ENCODE assay signal across 8 mouse cellular contexts in the genomic region with DNA sequence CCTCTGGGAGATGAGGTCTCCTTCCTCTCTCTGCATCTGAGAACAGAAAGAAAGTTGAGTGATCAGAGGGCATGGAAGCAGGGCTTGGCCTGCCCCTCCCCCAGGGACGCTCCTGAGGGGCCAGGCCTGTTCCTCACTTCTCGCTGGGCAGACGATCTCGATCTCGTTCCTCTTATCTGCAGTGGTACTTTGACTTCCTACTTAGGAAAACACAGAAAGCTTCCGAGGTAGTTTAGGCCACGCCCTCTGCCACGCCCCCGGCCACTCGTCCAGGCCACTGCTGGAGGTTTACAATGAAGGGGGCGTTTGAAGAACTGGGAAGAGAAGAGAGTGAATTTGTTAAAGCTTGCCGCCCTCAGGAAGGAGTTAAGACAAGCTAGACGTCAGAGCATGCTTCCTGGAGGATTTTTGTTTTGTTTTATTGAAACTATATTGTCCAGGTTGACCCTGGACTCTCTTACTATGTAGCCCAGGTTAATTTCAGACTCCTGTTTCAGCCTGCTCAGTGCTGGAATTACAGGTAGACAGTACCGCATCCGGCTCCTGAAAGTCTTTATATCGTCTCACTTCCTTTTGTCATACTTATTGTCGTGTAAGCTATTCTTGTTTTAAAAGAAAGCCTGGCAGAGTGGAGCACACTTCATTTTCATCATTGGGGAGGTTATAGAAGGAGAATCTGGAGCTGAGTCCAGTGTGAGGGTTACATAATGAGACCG. TPM values are rescaled to one million over a fixed set of nuclear protein-coding genes. Genes with fewer than 3 reads are reported as not detected.
DNase-seq lines count a peak whose midpoint lies in the region; ATAC-seq and TF ChIP-seq lines count a peak whose summit lies in the region.

No protein-coding gene starts in this region.

- no peaks in the 10 kb centered on the region for H3K9me3 ChIP-seq in ES-E14 (ENCODE audit: control insufficient read depth, insufficient read depth, low read depth, low read length)
- no peaks in the 10 kb centered on the region for H3K9me3 ChIP-seq in liver, postnatal 0 days (ENCODE audit: low read length)

- peaks cover 0 to 3% of the 10 kb centered on the region in 2 experiments; a peak in 2 of 4 replicates for H3K4me1 ChIP-seq in ES-E14 (ENCODE audit: control insufficient read depth in 2 of 2, insufficient read depth in 2 of 2, low read length in 2 of 2, poor library complexity in 1 of 2)
- no peaks in the 10 kb centered on the region for H3K4me1 ChIP-seq in bone marrow, adult 2 months (ENCODE audit: control insufficient read depth, insufficient read depth, low read length)
- H3K4me1 ChIP-seq in liver, postnatal 0 days (ENCODE audit: insufficient read depth) = peaks cover 31% of the 10 kb centered on the region

- peak; percentile 58 for ATAC-seq in inflammation-experienced regulatory T-cells, adult 6 months
- ATAC-seq in liver, postnatal 0 days = peak; percentile 43
- ATAC-seq in frontal cortex, adult (ENCODE audit: low TSS enrichment) = no peak

- H3K4me3 ChIP-seq in ES-E14 (ENCODE audit: insufficient read depth in 1 of 2, low read depth in 1 of 2, low read length in 2 of 2, poor library complexity in 1 of 2, severe bottlenecking in 1 of 2) = no peak overlapping the region
- H3K4me3 ChIP-seq in bone marrow, adult 2 months (replicated peaks; ENCODE audit: control insufficient read depth, low read depth, low read length) = no peak overlapping the region
- peak overlapping the region; percentile 7; the same call in 1 of the 2 replicates for H3K4me3 ChIP-seq in liver, postnatal 0 days (ENCODE audit: low read depth, low read length)

- WGBS in bone marrow, adult 2 months = 19% methylated on average over 18 of the region's 18 CpGs
- 13% methylated on average over 18 of the region's 18 CpGs for WGBS in liver, postnatal 0 days (ENCODE audit: insufficient replicate concordance)

- H3K27me3 ChIP-seq in liver, postnatal 0 days (ENCODE audit: insufficient read depth, low read length) = no peaks in the 10 kb centered on the region

- peak; percentile 69 for DNase-seq in ES-E14 (ENCODE audit: low read depth, low spot score)
- DNase-seq in gastrocnemius, postnatal 14 days = peak; percentile 41
- peak; percentile 80 for DNase-seq in liver, postnatal 0 days
- peak; percentile 58 for DNase-seq in neural tube, embryonic 10.5 days (ENCODE audit: extremely low spot score, low spot score)
- DNase-seq in yolk sac, embryonic 10.5 days (ENCODE audit: low spot score) = peak; percentile 88

- H3K27ac ChIP-seq in ES-E14 (ENCODE audit: insufficient read depth, low read depth, low read length, poor library complexity, severe bottlenecking) = no peak overlapping the region
- H3K27ac ChIP-seq in bone marrow, adult 2 months (ENCODE audit: control insufficient read depth, insufficient read depth, low read depth, low read length, poor library complexity) = peak overlapping the region; percentile 3; the same call in 1 of the 2 replicates
- H3K27ac ChIP-seq in liver, postnatal 0 days (ENCODE audit: low read depth) = no peak overlapping the region

- no peaks in the 10 kb centered on the region for H3K36me3 ChIP-seq in ES-E14 (ENCODE audit: control insufficient read depth, insufficient read depth, low read length, poor library complexity, severe bottlenecking)
- H3K36me3 ChIP-seq in liver, postnatal 0 days (replicated peaks; ENCODE audit: insufficient read depth, low read length) = 0 out of 2 replicates have a peak, but pooled peaks cover 2% of the 10 kb centered on the region

- no peak overlapping the region for H3K9ac ChIP-seq in ES-E14 (ENCODE audit: insufficient read depth, low read depth, low read length, poor library complexity, severe bottlenecking)
- H3K9ac ChIP-seq in liver, postnatal 0 days (replicated peaks) = no peak overlapping the region

- TF ChIP-seq EP300 in liver, postnatal 0 days (IDR thresholded peaks at IDR 0.05; ENCODE audit: low read depth) = no peak

- intact Hi-C loops in gastrocnemius, postnatal 14 days (cut with DNase I; ENCODE audit: low total_unique reads) = no loop called here

- in situ Hi-C loops in ES-E14 (cut with MboI; ENCODE audit: low sequenced_read_pairs in 2 of 2, unreplicated experiment in 2 of 2) = no loop called here

- TF ChIP-seq POLR2A in bone marrow, adult 2 months (IDR thresholded peaks at IDR 0.05; ENCODE audit: borderline replicate concordance, control insufficient read depth, low read depth, low read length) = no peak

- H3K4me2 ChIP-seq in liver, postnatal 0 days (ENCODE audit: low read depth, low read length) = peak overlapping the region; percentile 59

- no peak for TF ChIP-seq CTCF in bone marrow, adult 2 months (IDR thresholded peaks at IDR 0.05; ENCODE audit: control insufficient read depth, insufficient read depth, low read length)
- no peak for TF ChIP-seq CTCF in liver, postnatal 0 days (IDR thresholded peaks at IDR 0.05; ENCODE audit: low read depth)

TF ChIP-seq in ES-E14, 5 proteins besides CTCF, POLR2A, EP300 and RAD21:
- TF ChIP-seq ZNF384 (IDR thresholded peaks at IDR 0.05; ENCODE audit: low read depth, low read length) = no peak
- TF ChIP-seq CHD2 (IDR thresholded peaks at IDR 0.05; ENCODE audit: low read depth, low read length) = no peak
- TF ChIP-seq ZC3H11A (IDR thresholded peaks at IDR 0.05; ENCODE audit: borderline replicate concordance, low read depth, low read length) = no peak
- TF ChIP-seq MAFK (IDR thresholded peaks at IDR 0.05; ENCODE audit: insufficient read depth, low read depth, low read length) = no peak
- no peak for TF ChIP-seq HCFC1 (IDR thresholded peaks at IDR 0.05; ENCODE audit: borderline replicate concordance, insufficient read depth, low read length)

RNA-seq across cellular contexts. Expression of a gene that starts 7.4 kb away (rescaled TPM):
- total RNA-seq in ES-E14 (2012; rRNA removed) = 5.7 and 7.6 TPM in 2 replicates
- 1.8 and 2.8 TPM in 2 replicates for polyA plus RNA-seq in bone marrow, adult 2 months (2011; ENCODE audit: insufficient read depth, insufficient read length, low replicate concordance, missing spikeins)
- total RNA-seq in gastrocnemius, postnatal 14 days (2021) = 1 to 10 TPM; 2.3 to 3.2 TPM
- 10 to 100 TPM in 2 of 3 experiments, 1 to 10 TPM in 1; 8.2 to 16.0 (median 15.3) TPM for polyA plus RNA-seq in inflammation-experienced regulatory T-cells, adult 6 months (2017; shearing (Covaris generic))
- 4.8 and 6.2 TPM in 2 replicates for polyA plus RNA-seq in liver, postnatal 0 days (2015; fragmentation: Nextera tagmentation; extraction: Ambion mirVana)

RNA-seq across cellular contexts. Expression of a gene that starts 7.6 kb away (rescaled TPM):
- total RNA-seq in ES-E14 (2012; rRNA removed) = 3.6 and 4.8 TPM in 2 replicates
- not detected in 2 replicates for polyA plus RNA-seq in bone marrow, adult 2 months (2011; ENCODE audit: insufficient read depth, insufficient read length, low replicate concordance, missing spikeins)
- 1 to 10 TPM; 1.6 to 2.0 TPM for total RNA-seq in gastrocnemius, postnatal 14 days (2021)
- polyA plus RNA-seq in inflammation-experienced regulatory T-cells, adult 6 months (2017; shearing (Covaris generic)) = 1 to 10 TPM; 3.9 to 6.5 (median 5.1) TPM
- polyA plus RNA-seq in liver, postnatal 0 days (2015; fragmentation: Nextera tagmentation; extraction: Ambion mirVana) = 6.5 and 9.7 TPM in 2 replicates

RNA-seq across cellular contexts. Expression of a gene that starts 30.4 kb away (rescaled TPM):
- 25.6 and 28.2 TPM in 2 replicates for total RNA-seq in ES-E14 (2012; rRNA removed)
- 6.4 and 6.6 TPM in 2 replicates for polyA plus RNA-seq in bone marrow, adult 2 months (2011; ENCODE audit: insufficient read depth, insufficient read length, low replicate concordance, missing spikeins)
- total RNA-seq in gastrocnemius, postnatal 14 days (2021) = 1 to 10 TPM; 7.2 to 9.5 TPM
- 10 to 100 TPM in 2 of 3 experiments, 1 to 10 TPM in 1; 5.0 to 15.1 (median 10.5) TPM for polyA plus RNA-seq in inflammation-experienced regulatory T-cells, adult 6 months (2017; shearing (Covaris generic))
- 1.5 and 1.9 TPM in 2 replicates for polyA plus RNA-seq in liver, postnatal 0 days (2015; fragmentation: Nextera tagmentation; extraction: Ambion mirVana)

RNA-seq across cellular contexts. Expression of a gene that starts 41.0 kb away (rescaled TPM):
- total RNA-seq in ES-E14 (2012; rRNA removed) = 0.21 and 0.67 TPM in 2 replicates
- 43.9 and 119 TPM in 2 replicates for polyA plus RNA-seq in bone marrow, adult 2 months (2011; ENCODE audit: insufficient read depth, insufficient read length, low replicate concordance, missing spikeins)
- 1 to 10 TPM; 6.0 to 8.4 TPM for total RNA-seq in gastrocnemius, postnatal 14 days (2021)
- 100 to 1,000 TPM; 208 to 375 (median 335) TPM for polyA plus RNA-seq in inflammation-experienced regulatory T-cells, adult 6 months (2017; shearing (Covaris generic))
- 8.3 and 9.1 TPM in 2 replicates for polyA plus RNA-seq in liver, postnatal 0 days (2015; fragmentation: Nextera tagmentation; extraction: Ambion mirVana)

RNA-seq across cellular contexts. Expression of a gene that starts 47.0 kb away (rescaled TPM):
- 2.9 and 3.5 TPM in 2 replicates for total RNA-seq in ES-E14 (2012; rRNA removed)
- polyA plus RNA-seq in bone marrow, adult 2 months (2011; ENCODE audit: insufficient read depth, insufficient read length, low replicate concordance, missing spikeins) = 0.82 and 1.0 TPM in 2 replicates
- total RNA-seq in gastrocnemius, postnatal 14 days (2021) = 1 to 10 TPM in 1 of 2 experiments, under 1 TPM in 1; 0.80 to 1.4 TPM
- 10 to 100 TPM; 16.6 to 23.0 (median 20.6) TPM for polyA plus RNA-seq in inflammation-experienced regulatory T-cells, adult 6 months (2017; shearing (Covaris generic))
- polyA plus RNA-seq in liver, postnatal 0 days (2015; fragmentation: Nextera tagmentation; extraction: Ambion mirVana) = 1.3 and 1.5 TPM in 2 replicates
